Mouse (Mus musculus): ENCODE results near the gene Erbb2.

DNA sequence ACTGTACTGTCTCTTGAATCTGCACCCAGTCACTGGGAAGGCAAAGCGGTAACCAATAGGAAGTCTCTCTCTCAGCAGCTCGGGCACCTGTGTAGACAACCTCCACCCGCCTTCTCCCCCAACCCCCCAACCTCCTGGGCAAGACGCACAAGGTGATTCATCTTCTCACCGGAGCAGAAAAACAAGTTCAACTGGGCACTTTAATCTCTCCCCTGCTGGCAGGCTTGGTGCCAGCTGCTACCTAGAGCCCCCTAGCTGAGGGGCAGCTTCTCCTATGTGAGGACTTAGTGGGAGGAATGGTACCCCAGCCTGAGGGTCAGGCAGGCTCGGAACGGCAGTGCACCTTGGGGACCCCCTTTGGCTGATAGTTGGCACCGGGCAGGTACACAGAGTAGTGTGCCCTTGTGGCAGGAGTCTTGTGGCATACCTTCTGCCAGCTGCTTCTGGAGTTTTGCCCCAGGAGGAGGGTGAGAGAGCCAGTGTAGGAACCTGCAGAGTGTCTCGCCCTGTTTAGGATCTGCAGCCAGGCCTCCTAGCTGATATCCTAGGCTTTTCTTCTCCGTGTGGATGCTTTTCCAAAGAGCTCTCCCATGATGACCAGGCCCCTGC is 6.8 kb downstream of the Erbb2 start:
- TF ChIP-seq CTCF (IDR thresholded peaks at IDR 0.05): no peak
- TF ChIP-seq POLR2A (IDR thresholded peaks at IDR 0.05; ENCODE audit: insufficient read depth, low read depth, low read length): no peak
